Mouse (Mus musculus): ENCODE results near the gene Gm20822. TPM values are rescaled to one million over a fixed set of nuclear protein-coding genes. Genes with fewer than 3 reads are reported as not detected.
"Not testable (repeated sequence)": the region's sequence is repeated elsewhere in the genome, so short reads cannot be mapped to it uniquely, and the experiment has no call there.

Gm20822 gene
- polyA plus RNA-seq (2016; fragmentation: Nextera tagmentation; extraction: Ambion mirVana): not detected in 2 replicates

- not testable (repeated sequence) for H3K27ac ChIP-seq; DNase-seq (ENCODE audit: low spot score); H3K4me3 ChIP-seq; H3K9me3 ChIP-seq; H3K27me3 ChIP-seq (ENCODE audit: insufficient read depth, poor library complexity, severe bottlenecking); H3K4me1 ChIP-seq; H3K36me3 ChIP-seq
- WGBS: no CpG with 5 or more reads among the region's 3 CpGs
These were observed at the start of gene Gm20822 for GRCm38 (mm10) chrY:15884671-15885070. Gm20822 (minus strand) TSS chrY:15884771.
